Mouse (Mus musculus) liver, embryonic 14.5 days (tissue): ENCODE data around the gene Mrps27. TPM values are rescaled to one million over a fixed set of nuclear protein-coding genes. Genes with fewer than 3 reads are reported as not detected.

Source experiments
- ATAC-seq: fragments of 200-750 bp; cut with Nextera tagmentation; 2 replicates; pipeline ENCODE4 v1.8.0; 2017; ENCODE audit warnings: moderate number of reproducible peaks, mild to moderate bottlenecking, moderate library complexity; ENCODE audit not compliant: insufficient read depth
- DNase-seq, 3 experiments: peaks; one replicate each; pipeline ENCODE4 v3.0.0-alpha.2; 2012 to 2013; ENCODE audit warnings: low read depth in 3 of 3, low spot score in 3 of 3
- H3K27ac ChIP-seq: fragments of 300-500 bp; sonication (generic); 2 replicates; pipeline ENCODE4 v1.5.1; 2014; ENCODE audit warnings: moderate library complexity, mild to moderate bottlenecking, control low read depth, inconsistent platforms
- H3K27me3 ChIP-seq: fragments of 300-500 bp; sonication (generic); 2 replicates; pipeline ENCODE4 v1.6.1; 2014; ENCODE audit warnings: mild to moderate bottlenecking, low read length, moderate library complexity; ENCODE audit not compliant: control insufficient read depth, insufficient read depth
- H3K36me3 ChIP-seq: fragments of 300-500 bp; sonication (generic); replicated peaks from 2 replicates; pipeline ENCODE4 v1.6.1; 2014; ENCODE audit warnings: low read depth; ENCODE audit not compliant: control insufficient read depth, insufficient read depth
- H3K4me1 ChIP-seq, 2 experiments: fragments of 200-500 bp in 1 of 2; fragments of 300-500 bp in 1 of 2; sonication (generic) in 1 of 2; replicated peaks; 2 replicates each; pipeline ENCODE4 v1.6.1; 2012 to 2014; ENCODE audit warnings: antibody characterized with exemption in 1 of 2, inconsistent platforms in 1 of 2, low read length in 1 of 2; ENCODE audit not compliant: control insufficient read depth in 2 of 2, insufficient read depth in 2 of 2
- H3K4me2 ChIP-seq: fragments of 300-500 bp; sonication (generic); 2 replicates; pipeline ENCODE4 v1.6.1; 2014; ENCODE audit warnings: low read depth, mild to moderate bottlenecking, control low read depth, moderate library complexity
- H3K4me3 ChIP-seq, 2 experiments: fragments of 200-500 bp in 1 of 2; fragments of 300-500 bp in 1 of 2; sonication (generic) in 1 of 2; 2 replicates each; pipeline ENCODE4 v1.5.1; 2012 to 2014; ENCODE audit warnings: low read depth in 2 of 2, low read length in 2 of 2, mild to moderate bottlenecking in 2 of 2, control low read depth in 1 of 2, inconsistent platforms in 1 of 2, moderate library complexity in 1 of 2; ENCODE audit not compliant: insufficient read depth in 1 of 2
- H3K9ac ChIP-seq: fragments of 300-500 bp; sonication (generic); replicated peaks from 2 replicates; pipeline ENCODE4 v1.6.1; 2014; ENCODE audit warnings: mild to moderate bottlenecking, control low read depth, moderate library complexity
- H3K9me3 ChIP-seq: fragments of 300-500 bp; sonication (generic); 2 replicates; pipeline ENCODE4 v1.6.1; 2016; ENCODE audit warnings: low read length, mixed read lengths; ENCODE audit not compliant: control insufficient read depth
- CTCF ChIP-seq: IDR thresholded peaks from 2 replicates; pipeline ENCODE4 v1.5.1; 2016; ENCODE audit warnings: antibody characterized with exemption, low read depth, control low read depth
- EP300 ChIP-seq: IDR thresholded peaks from 2 replicates; pipeline ENCODE4 v1.6.1; 2016; ENCODE audit warnings: antibody characterized with exemption, low read depth
- WGBS: fragments of 180-500 bp; shearing (Covaris S2); extraction: QIAGEN DNeasy Blood & Tissue Kit; methylation state at CpG from one replicate; pipeline ENCODE4 v1.1.7; 2014; ENCODE audit not compliant: insufficient replicate concordance; 5-methylcytosine and 5-hydroxymethylcytosine counted together
- polyA plus RNA-seq, 2 experiments: library from polyadenylated mRNA; depleted of rRNA in 1 of 2; stranded (reverse) in 1 of 2; unstranded in 1 of 2; fragments of >200 nt; fragmentation: Nextera tagmentation in 1 of 2; extraction: Ambion mirVana in 1 of 2; gene quantifications; 2 replicates each; pipeline versions ENCODE4 v1.2.1 to v1.2.3; 2012 to 2014

Gene Mrps27
- polyA plus RNA-seq, 2 experiments = 14.4 to 21.5 TPM

DNA sequence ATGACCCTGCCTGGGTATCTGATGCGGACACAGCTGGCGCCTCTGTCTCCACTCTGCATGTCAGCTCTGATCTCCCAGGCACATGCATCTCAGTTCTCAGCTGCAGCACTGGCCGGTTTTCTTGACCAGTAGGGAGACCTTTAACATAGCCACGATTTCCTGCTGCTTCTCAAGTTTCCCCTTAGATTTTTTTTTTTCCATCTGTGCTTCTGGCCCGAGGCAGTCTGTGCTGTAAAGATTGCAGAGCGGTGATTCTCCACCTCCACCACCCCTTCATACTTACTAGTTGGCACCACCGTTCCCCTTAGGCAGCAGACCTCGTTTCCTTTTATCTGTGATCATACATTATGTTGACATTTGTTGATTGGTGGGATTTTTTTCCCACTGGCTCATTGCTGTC is 6.6 kb downstream of the Mrps27 start:
- no peak overlapping the region for H3K27ac ChIP-seq
- H3K9me3 ChIP-seq = no peaks in the 10 kb centered on the region
- DNase-seq (no peak), ATAC-seq (no peak)
- 53% methylated on average over 8 of the region's 8 CpGs for WGBS
- H3K9ac ChIP-seq = no peak overlapping the region
- no peaks in the 10 kb centered on the region for H3K27me3 ChIP-seq
- TF ChIP-seq CTCF = no peak
- no peak for TF ChIP-seq EP300
- H3K4me2 ChIP-seq = no peak overlapping the region
- no peaks in the 10 kb centered on the region; the same call in none of the 2 replicates for H3K36me3 ChIP-seq
- H3K4me3 ChIP-seq = no peak overlapping the region
- peaks cover 4 to 5% of the 10 kb centered on the region in 2 experiments; a peak in 3 of 4 replicates for H3K4me1 ChIP-seq

DNA sequence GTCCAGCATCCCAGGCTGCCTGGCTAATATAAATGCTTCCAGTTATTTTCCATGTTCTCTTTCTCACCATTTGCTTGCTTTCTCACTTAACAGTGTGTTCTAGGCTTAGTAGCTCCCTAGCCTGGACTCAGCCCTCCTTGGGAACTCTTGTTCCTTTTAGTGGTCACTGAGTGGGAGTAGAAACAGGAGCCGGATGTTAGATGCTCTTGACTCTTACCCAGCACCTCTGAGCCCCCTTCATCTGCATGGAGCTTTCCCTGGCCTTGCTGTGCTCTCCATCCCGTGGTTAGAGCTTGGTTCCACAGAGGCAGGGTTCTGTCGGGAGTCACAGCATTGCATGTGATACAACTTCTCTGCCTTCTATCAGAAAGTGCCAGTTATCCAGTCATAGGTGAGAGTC is 7.0 kb downstream of the Mrps27 start:
- no peak for ATAC-seq
- Histone ChIP-seq H3K27me3 (no peaks in the 10 kb centered on the region), H3K9ac (no peak overlapping the region), H3K9me3 (no peaks in the 10 kb centered on the region), H3K27ac (no peak overlapping the region), H3K4me3 (no peak overlapping the region), H3K4me2 (no peak overlapping the region), H3K36me3 (no peaks in the 10 kb centered on the region; the same call in none of the 2 replicates), H3K4me1 (peaks cover 4 to 5% of the 10 kb centered on the region in 2 experiments; a peak in 3 of 4 replicates)
- DNase-seq = no peak
- 64% methylated on average over 3 of the region's 3 CpGs for WGBS
- no peak for TF ChIP-seq CTCF
- no peak for TF ChIP-seq EP300

DNA sequence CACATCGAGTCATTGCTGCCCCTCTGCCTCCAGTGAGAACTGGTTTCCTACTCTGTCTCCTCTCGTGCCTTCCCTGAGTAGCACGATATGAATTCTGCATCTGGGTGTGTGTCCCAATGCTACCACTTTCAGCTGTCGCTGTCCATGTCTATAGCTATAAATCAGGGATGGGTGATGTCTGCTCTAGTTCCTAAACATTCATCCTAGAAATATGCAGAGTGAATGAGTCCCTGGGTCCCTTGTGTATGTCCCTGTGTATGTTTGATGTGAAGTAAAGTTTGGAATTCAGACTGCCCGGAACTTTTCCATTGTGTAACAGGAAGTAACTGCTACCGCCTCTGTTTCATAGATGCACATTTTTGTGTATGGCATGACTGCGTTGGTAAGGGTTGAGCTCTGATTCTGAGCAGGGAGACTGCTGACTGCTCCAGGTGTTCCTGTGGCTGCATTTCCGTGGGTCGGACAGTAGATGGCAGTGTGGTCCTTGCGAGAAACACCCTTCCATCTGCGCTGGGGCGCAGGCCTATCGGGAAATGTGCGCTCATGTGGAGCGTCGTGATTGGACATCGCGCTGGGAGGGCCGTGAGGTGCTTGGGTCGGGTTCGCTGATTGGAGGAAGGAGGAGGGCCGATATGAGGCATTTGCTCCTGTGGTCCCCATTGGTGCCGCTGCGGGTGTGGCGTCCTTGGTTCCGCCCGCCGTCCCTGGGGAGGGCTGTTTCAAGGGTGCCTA is 8.3 kb downstream of the Mrps27 start:
- Histone ChIP-seq H3K9ac (no peak overlapping the region; the same call in 1 of the 2 replicates), H3K36me3 (no peaks in the 10 kb centered on the region; the same call in none of the 2 replicates), H3K9me3 (no peaks in the 10 kb centered on the region), H3K4me1 (peaks cover 4 to 5% of the 10 kb centered on the region in 2 experiments; a peak in 3 of 4 replicates), H3K27me3 (no peaks in the 10 kb centered on the region), H3K27ac (no peak overlapping the region), H3K4me2 (peak overlapping the region; percentile 87), H3K4me3 (peak overlapping the region; percentile 51 to 53)
- 10% methylated on average over 28 of the region's 28 CpGs for WGBS
- TF ChIP-seq CTCF (peak; percentile 100), EP300 (no peak)
- DNase-seq = peak; percentile 94 to 95 (median 94)
- peak; percentile 100 for ATAC-seq

- H3K27me3 ChIP-seq = no peaks in the 10 kb centered on the region
- no peaks in the 10 kb centered on the region for H3K9me3 ChIP-seq
- H3K4me1 ChIP-seq = peaks cover 4 to 5% of the 10 kb centered on the region in 2 experiments; a peak in 3 of 4 replicates
- no peak for TF ChIP-seq CTCF
- TF ChIP-seq EP300 = no peak
- 0 out of 2 replicates have a peak, but pooled peaks have one; percentile 15 for ATAC-seq
- peak overlapping the region; percentile 87 for H3K4me2 ChIP-seq
- peak overlapping the region; percentile 51 to 53 for H3K4me3 ChIP-seq
- DNase-seq = no peak
- H3K27ac ChIP-seq = peak overlapping the region; percentile 56
- H3K9ac ChIP-seq = peak overlapping the region; percentile 57
- no peaks in the 10 kb centered on the region; the same call in none of the 2 replicates for H3K36me3 ChIP-seq
- WGBS = 24% methylated on average over 7 of the region's 7 CpGs
Measured at GRCm38 (mm10) chr13:99353490-99353851, 8.9 kb downstream of the Mrps27 start.

DNA sequence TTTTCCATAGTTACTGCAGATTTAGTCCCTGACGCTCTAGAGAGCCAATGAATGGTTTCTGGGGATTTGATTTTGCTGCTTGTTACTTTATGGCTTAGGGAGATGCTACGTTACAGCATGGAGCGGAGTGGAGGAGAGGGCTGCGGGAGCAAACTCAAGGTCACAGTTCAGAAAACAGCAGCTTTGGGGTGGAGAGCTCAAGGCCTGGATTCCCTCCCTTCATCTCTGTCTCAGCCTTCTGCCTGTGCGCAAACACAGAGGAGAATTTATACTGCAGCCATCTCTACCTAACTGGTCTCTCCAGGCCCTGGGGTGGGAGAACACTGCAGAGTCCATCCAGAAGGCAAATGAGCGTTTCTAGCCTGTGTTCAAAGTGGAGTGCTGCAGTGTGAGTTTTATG is 10.5 kb downstream of the Mrps27 start:
- no peak overlapping the region for H3K27ac ChIP-seq

More for the DNA sequence above, 10.5 kb downstream of the Mrps27 start:
- Histone ChIP-seq H3K4me2 (no peak overlapping the region), H3K4me3 (no peak overlapping the region), H3K4me1 (peaks cover 4 to 5% of the 10 kb centered on the region in 2 experiments; a peak in 3 of 4 replicates), H3K9me3 (no peaks in the 10 kb centered on the region), H3K36me3 (no peaks in the 10 kb centered on the region; the same call in none of the 2 replicates), H3K27me3 (no peaks in the 10 kb centered on the region), H3K9ac (no peak overlapping the region)
- ATAC-seq = no peak
- DNase-seq = no peak
- 71% methylated on average over 6 of the region's 6 CpGs for WGBS
- no peak for TF ChIP-seq EP300
- TF ChIP-seq CTCF = no peak
